Mouse (Mus musculus) heart, postnatal 0 days (tissue): Measurements from ENCODE around the gene Gm20605. TPM values are rescaled to one million over a fixed set of nuclear protein-coding genes. Genes with fewer than 3 reads are reported as not detected.
A peak's percentile ranks its signal among the peaks of the same experiment; 100 is the strongest.

Experiments
- ATAC-seq: fragments of 200-750 bp; cut with Nextera tagmentation; 2 replicates; pipeline ENCODE4 v1.8.0; 2017; ENCODE audit warnings: low read depth, moderate number of reproducible peaks, moderate library complexity; ENCODE audit not compliant: insufficient read depth
- DNase-seq: peaks from one replicate; pipeline ENCODE4 v3.0.0-alpha.2; 2016; ENCODE audit warnings: low spot score
- H3K27ac ChIP-seq: fragments of 300-500 bp; sonication (generic); 2 replicates; pipeline ENCODE4 v1.5.1; 2014; ENCODE audit warnings: low read depth, mild to moderate bottlenecking
- H3K27me3 ChIP-seq: fragments of 300-500 bp; sonication (generic); 2 replicates; pipeline ENCODE4 v1.6.1; 2014; ENCODE audit warnings: low read length, mixed read lengths; ENCODE audit not compliant: control insufficient read depth, insufficient read depth
- H3K36me3 ChIP-seq: fragments of 300-500 bp; sonication (generic); replicated peaks from 2 replicates; pipeline ENCODE4 v1.6.1; 2014; ENCODE audit warnings: low read length, mixed read lengths; ENCODE audit not compliant: control insufficient read depth, insufficient read depth
- H3K4me1 ChIP-seq: fragments of 300-500 bp; sonication (generic); 2 replicates; pipeline ENCODE4 v1.6.1; 2014; ENCODE audit warnings: antibody characterized with exemption; ENCODE audit not compliant: control insufficient read depth, insufficient read depth
- H3K4me2 ChIP-seq: fragments of 300-500 bp; sonication (generic); 2 replicates; pipeline ENCODE4 v1.6.1; 2014; ENCODE audit warnings: low read depth, mild to moderate bottlenecking, low read length, moderate library complexity
- H3K4me3 ChIP-seq: fragments of 300-500 bp; sonication (generic); 2 replicates; pipeline ENCODE4 v1.5.1; 2014; ENCODE audit warnings: low read depth, low read length
- H3K9ac ChIP-seq: fragments of 300-500 bp; sonication (generic); replicated peaks from 2 replicates; pipeline ENCODE4 v1.6.1; 2014; ENCODE audit warnings: low read depth, low read length, mixed read lengths
- H3K9me3 ChIP-seq: fragments of 300-500 bp; sonication (generic); replicated peaks from 2 replicates; pipeline ENCODE4 v1.6.1; 2016; ENCODE audit warnings: low read length; ENCODE audit not compliant: control insufficient read depth
- CTCF ChIP-seq: IDR thresholded peaks from 2 replicates; pipeline ENCODE4 v1.5.1; 2016; ENCODE audit warnings: antibody characterized with exemption, control low read depth, low read depth
- EP300 ChIP-seq: IDR thresholded peaks from 2 replicates; pipeline ENCODE4 v1.6.1; 2016; ENCODE audit warnings: antibody characterized with exemption, low read depth
- WGBS: fragments of 180-500 bp; shearing (Covaris S2); extraction: QIAGEN DNeasy Blood & Tissue Kit; methylation state at CpG from one replicate; pipeline ENCODE4 v1.1.7; 2014; 5-methylcytosine and 5-hydroxymethylcytosine counted together
- polyA plus RNA-seq: library from polyadenylated mRNA; unstranded; fragments of >200 nt; fragmentation: Nextera tagmentation; extraction: Ambion mirVana; gene quantifications from 2 replicates; pipeline ENCODE4 v1.2.1, GENCODE M21; 2015
- total RNA-seq: library from RNA; depleted of rRNA; stranded (reverse); fragments of >200 nt; gene quantifications from 2 replicates; pipeline ENCODE4 v1.2.3, GENCODE M21; 2014; ENCODE audit warnings: low replicate concordance

Gm20605 gene
- total and polyA plus RNA-seq, 2 experiments from 2014 or later = 1.6 to 2.5 TPM

- Histone ChIP-seq H3K9me3 (no peaks in the 10 kb centered on the region), H3K9ac (no peak overlapping the region), H3K4me3 (no peak overlapping the region), H3K36me3 (no peaks in the 10 kb centered on the region), H3K27me3 (no peaks in the 10 kb centered on the region), H3K27ac (no peak overlapping the region), H3K4me1 (peaks cover 15% of the 10 kb centered on the region), H3K4me2 (no peak overlapping the region)
- TF ChIP-seq CTCF (no peak), EP300 (no peak)
- DNase-seq = no peak
- 94% methylated on average over 8 of the region's 8 CpGs for WGBS
- ATAC-seq = no peak
Measured at GRCm38 (mm10) chr5:137674786-137675185, 45.8 kb downstream of the Gm20605 start.

- Histone ChIP-seq H3K9ac (no peak overlapping the region), H3K36me3 (no peaks in the 10 kb centered on the region; the same call in 1 of the 2 replicates), H3K27ac (no peak overlapping the region), H3K9me3 (no peaks in the 10 kb centered on the region), H3K4me2 (no peak overlapping the region), H3K4me1 (0 out of 2 replicates have a peak, but pooled peaks cover under 1% of the 10 kb centered on the region), H3K4me3 (no peak overlapping the region), H3K27me3 (no peaks in the 10 kb centered on the region)
- DNase-seq = no peak
- no peak for ATAC-seq
- TF ChIP-seq CTCF (no peak), EP300 (no peak)
- WGBS = 88% methylated on average over 8 of the region's 8 CpGs
Measured at GRCm38 (mm10) chr5:137677859-137678258, 48.9 kb downstream of the Gm20605 start.

GRCm38 (mm10) chr5:137678736-137679135, 49.8 kb downstream of the Gm20605 start:
- WGBS = 90% methylated on average over 3 of the region's 3 CpGs
- no peak for ATAC-seq
- no peaks in the 10 kb centered on the region for H3K27me3 ChIP-seq

GRCm38 (mm10) chr5:137679726-137680125, 50.8 kb downstream of the Gm20605 start:
- ATAC-seq (no peak), DNase-seq (no peak)
- WGBS = 90% methylated on average over 4 of the region's 4 CpGs
- Histone ChIP-seq H3K27ac (no peak overlapping the region), H3K4me1 (peaks cover 11% of the 10 kb centered on the region), H3K4me3 (no peak overlapping the region), H3K9ac (no peak overlapping the region), H3K4me2 (no peak overlapping the region), H3K36me3 (no peaks in the 10 kb centered on the region; the same call in 1 of the 2 replicates), H3K27me3 (no peaks in the 10 kb centered on the region), H3K9me3 (no peaks in the 10 kb centered on the region)
- TF ChIP-seq CTCF (no peak), EP300 (no peak)

More at GRCm38 (mm10) chr5:137678736-137679135, 49.8 kb downstream of the Gm20605 start:
- peaks cover 9% of the 10 kb centered on the region for H3K4me1 ChIP-seq
- no peaks in the 10 kb centered on the region for H3K9me3 ChIP-seq
- H3K36me3 ChIP-seq = no peaks in the 10 kb centered on the region; the same call in 1 of the 2 replicates
- TF ChIP-seq CTCF = no peak
- TF ChIP-seq EP300 = no peak
- no peak for DNase-seq
- H3K27ac ChIP-seq = no peak overlapping the region
- no peak overlapping the region for H3K9ac ChIP-seq
- H3K4me2 ChIP-seq = no peak overlapping the region
- H3K4me3 ChIP-seq = no peak overlapping the region

GRCm38 (mm10) chr5:137682526-137682925, 53.6 kb downstream of the Gm20605 start:
- H3K4me2 ChIP-seq = peak overlapping the region; percentile 15; the same call in 1 of the 2 replicates
- H3K27ac ChIP-seq = no peak overlapping the region
- H3K36me3 ChIP-seq = no peaks in the 10 kb centered on the region; the same call in 1 of the 2 replicates
- 91% methylated on average over 6 of the region's 6 CpGs for WGBS
- no peak overlapping the region for H3K9ac ChIP-seq
- no peaks in the 10 kb centered on the region for H3K9me3 ChIP-seq
- peak overlapping the region; percentile 65 for H3K4me3 ChIP-seq
- H3K4me1 ChIP-seq = peaks cover 11% of the 10 kb centered on the region
- no peaks in the 10 kb centered on the region for H3K27me3 ChIP-seq
- DNase-seq = no peak
- ATAC-seq = no peak
- TF ChIP-seq CTCF (no peak), EP300 (no peak)
